Mouse (Mus musculus) limb, embryonic 12.5 days (tissue): ENCODE measurements around the gene Dram2. TPM values are rescaled to one million over a fixed set of nuclear protein-coding genes. Genes with fewer than 3 reads are reported as not detected.
"Not testable (repeated sequence)": the region's sequence is repeated elsewhere in the genome, so short reads cannot be mapped to it uniquely, and the experiment has no call there.

Source experiments
- ATAC-seq: fragments of 200-750 bp; cut with Nextera tagmentation; 2 replicates; pipeline ENCODE4 v1.8.0; 2017; ENCODE audit warnings: low read depth, moderate TSS enrichment; ENCODE audit not compliant: insufficient number of reproducible peaks, insufficient read depth, low FRiP score, low TSS enrichment
- H3K27ac ChIP-seq: fragments of 300-500 bp; sonication (generic); 2 replicates; pipeline ENCODE4 v1.5.1; 2016; ENCODE audit warnings: mild to moderate bottlenecking, moderate library complexity
- H3K27me3 ChIP-seq: fragments of 300-500 bp; sonication (generic); 2 replicates; pipeline ENCODE4 v1.6.1; 2016; ENCODE audit warnings: mild to moderate bottlenecking, moderate library complexity
- H3K36me3 ChIP-seq: fragments of 300-500 bp; sonication (generic); 2 replicates; pipeline ENCODE4 v1.6.1; 2016; ENCODE audit warnings: mild to moderate bottlenecking, moderate library complexity
- H3K4me1 ChIP-seq: fragments of 300-500 bp; sonication (generic); replicated peaks from 2 replicates; pipeline ENCODE4 v1.6.1; 2016
- H3K4me2 ChIP-seq: fragments of 300-500 bp; sonication (generic); 2 replicates; pipeline ENCODE4 v1.6.1; 2016; ENCODE audit warnings: mild to moderate bottlenecking, moderate library complexity
- H3K4me3 ChIP-seq: fragments of 300-500 bp; sonication (generic); replicated peaks from 2 replicates; pipeline ENCODE4 v1.5.1; 2016; ENCODE audit warnings: mild to moderate bottlenecking
- H3K9ac ChIP-seq: fragments of 300-500 bp; sonication (generic); replicated peaks from 2 replicates; pipeline ENCODE4 v1.6.1; 2016; ENCODE audit warnings: mild to moderate bottlenecking, moderate library complexity
- H3K9me3 ChIP-seq: fragments of 300-500 bp; sonication (generic); 2 replicates; pipeline ENCODE4 v1.6.1; 2016; ENCODE audit warnings: mild to moderate bottlenecking, moderate library complexity
- WGBS: fragments of 180-500 bp; shearing (Covaris S2); methylation state at CpG from one replicate; pipeline ENCODE4 v1.1.7; 2016; 5-methylcytosine and 5-hydroxymethylcytosine counted together
- polyA plus RNA-seq: library from polyadenylated mRNA; unstranded; fragments of >200 nt; fragmentation: Nextera tagmentation; extraction: Ambion mirVana; gene quantifications from 2 replicates; pipeline ENCODE4 v1.2.1, GENCODE M21; 2016

Dram2 gene
- polyA plus RNA-seq, 1 experiment from 2014 or later, result 39.6 TPM

- no peak for ATAC-seq
- Histone ChIP-seq H3K4me1 (peaks cover 13% of the 10 kb centered on the region), H3K4me2 (peak overlapping the region; percentile 57; the same call in 1 of the 2 replicates), H3K9me3 (no peaks in the 10 kb centered on the region), H3K27me3 (no peaks in the 10 kb centered on the region), H3K36me3 (peaks cover 17% of the 10 kb centered on the region), H3K27ac (no peak overlapping the region), H3K9ac (no peak overlapping the region), H3K4me3 (no peak overlapping the region)
- 55% methylated on average over 3 of the region's 3 CpGs for WGBS
These were observed 1.4 kb downstream of the Dram2 start for GRCm38 (mm10) chr3:106548971-106549370.

- Histone ChIP-seq H3K4me2 (no peak overlapping the region), H3K27me3 (no peaks in the 10 kb centered on the region), H3K9me3 (no peaks in the 10 kb centered on the region), H3K27ac (no peak overlapping the region), H3K4me1 (no peaks in the 10 kb centered on the region), H3K9ac (no peak overlapping the region), H3K36me3 (peaks cover 42% of the 10 kb centered on the region), H3K4me3 (no peak overlapping the region)
- 87% methylated on average over 5 of the region's 5 CpGs for WGBS
- no peak for ATAC-seq
These were observed 5.8 kb downstream of the Dram2 start for GRCm38 (mm10) chr3:106553411-106553810.

- ATAC-seq, result no peak
- H3K4me2 ChIP-seq, result no peak overlapping the region
- H3K9ac ChIP-seq, result no peak overlapping the region
- H3K9me3 ChIP-seq, result no peaks in the 10 kb centered on the region
- H3K4me3 ChIP-seq, result no peak overlapping the region
- no peaks in the 10 kb centered on the region for H3K27me3 ChIP-seq
- H3K27ac ChIP-seq, result no peak overlapping the region
- H3K4me1 ChIP-seq, result no peaks in the 10 kb centered on the region
- WGBS, result 86% methylated on average over 3 of the region's 3 CpGs
- peaks cover 42% of the 10 kb centered on the region for H3K36me3 ChIP-seq
These were observed 8.2 kb downstream of the Dram2 start for GRCm38 (mm10) chr3:106555743-106556250.

GRCm38 (mm10) chr3:106558271-106558670 lies 10.7 kb downstream of the Dram2 start:
- H3K27me3 ChIP-seq, result no peaks in the 10 kb centered on the region
- no peak overlapping the region for H3K9ac ChIP-seq
- H3K36me3 ChIP-seq, result peaks cover 32% of the 10 kb centered on the region
- no peak overlapping the region for H3K27ac ChIP-seq
- no peaks in the 10 kb centered on the region for H3K4me1 ChIP-seq
- H3K9me3 ChIP-seq, result no peaks in the 10 kb centered on the region
- no peak for ATAC-seq
- no peak overlapping the region for H3K4me3 ChIP-seq
- no peak overlapping the region for H3K4me2 ChIP-seq

GRCm38 (mm10) chr3:106565876-106566275 lies 18.3 kb downstream of the Dram2 start:
- no peak overlapping the region for H3K27ac ChIP-seq
- ATAC-seq, result no peak
- H3K9me3 ChIP-seq, result no peaks in the 10 kb centered on the region
- no peak overlapping the region for H3K4me3 ChIP-seq
- H3K27me3 ChIP-seq, result no peaks in the 10 kb centered on the region
- H3K4me1 ChIP-seq, result no peaks in the 10 kb centered on the region
- WGBS, result 92% methylated on average over 3 of the region's 3 CpGs
- no peak overlapping the region for H3K9ac ChIP-seq
- H3K4me2 ChIP-seq, result no peak overlapping the region
- H3K36me3 ChIP-seq, result peaks cover 13% of the 10 kb centered on the region

GRCm38 (mm10) chr3:106573191-106573590 lies 25.6 kb downstream of the Dram2 start:
- Histone ChIP-seq H3K4me1 (no peaks in the 10 kb centered on the region), H3K9ac (no peak overlapping the region), H3K9me3 (no peaks in the 10 kb centered on the region), H3K27me3 (no peaks in the 10 kb centered on the region), H3K27ac (no peak overlapping the region), H3K4me3 (no peak overlapping the region), H3K4me2 (no peak overlapping the region), H3K36me3 (0 out of 2 replicates have a peak, but pooled peaks cover 9% of the 10 kb centered on the region)
- no peak for ATAC-seq
- WGBS, result 82% methylated on average over 3 of the region's 3 CpGs

GRCm38 (mm10) chr3:106579296-106579695 lies 31.7 kb downstream of the Dram2 start:
- H3K4me1 ChIP-seq, result no peaks in the 10 kb centered on the region
- no peak overlapping the region for H3K4me2 ChIP-seq
- H3K4me3 ChIP-seq, result no peak overlapping the region
- WGBS, result 98% methylated on average over 2 of the region's 2 CpGs
- H3K9me3 ChIP-seq, result no peaks in the 10 kb centered on the region
- H3K9ac ChIP-seq, result no peak overlapping the region
- H3K27me3 ChIP-seq, result no peaks in the 10 kb centered on the region
- H3K27ac ChIP-seq, result no peak overlapping the region
- H3K36me3 ChIP-seq, result no peaks in the 10 kb centered on the region
- ATAC-seq, result no peak

- H3K4me3 ChIP-seq, ATAC-seq, H3K9me3 ChIP-seq, H3K4me1 ChIP-seq, H3K4me2 ChIP-seq, H3K27ac ChIP-seq, H3K27me3 ChIP-seq, H3K36me3 ChIP-seq, H3K9ac ChIP-seq: not testable (repeated sequence)
- 81% methylated on average over 4 of the region's 4 CpGs for WGBS
These were observed 46.0 kb downstream of the Dram2 start for GRCm38 (mm10) chr3:106593631-106594030.

GRCm38 (mm10) chr3:106618103-106618502 lies 70.5 kb downstream of the Dram2 start:
- H3K36me3 ChIP-seq, result no peaks in the 10 kb centered on the region
- no peak overlapping the region for H3K4me3 ChIP-seq
- H3K9me3 ChIP-seq, result no peaks in the 10 kb centered on the region; the same call in 1 of the 2 replicates
- H3K27ac ChIP-seq, result no peak overlapping the region
- WGBS, result 92% methylated on average over 1 of the region's 1 CpGs
- H3K27me3 ChIP-seq, result no peaks in the 10 kb centered on the region
- no peak for ATAC-seq
- H3K4me2 ChIP-seq, result no peak overlapping the region
- no peaks in the 10 kb centered on the region for H3K4me1 ChIP-seq
- no peak overlapping the region for H3K9ac ChIP-seq

Other genes starting within 250 kb of the Dram2 start
- not detected in 2 replicates for gene Chil6, start 141.6 kb upstream of the Dram2 start, polyA plus RNA-seq
- 1.7 and 1.8 TPM in 2 replicates for gene Dennd2d, start 65.4 kb upstream of the Dram2 start, polyA plus RNA-seq
- 50.6 and 53.9 TPM in 2 replicates for gene Cept1, start within 50 bp of the Dram2 start, polyA plus RNA-seq
- gene Lrif1, start 137.2 kb downstream of the Dram2 start, polyA plus RNA-seq, result 14.4 and 15.8 TPM in 2 replicates
- 3.0 and 3.5 TPM in 2 replicates for gene Cd53, start 242.4 kb downstream of the Dram2 start, polyA plus RNA-seq